Mouse (Mus musculus) megakaryocyte progenitor cell, adult 5-6 weeks (primary cell): ENCODE measurements at regions not wholly inside any gene's neighbourhood (a gene's known extent, or its start where the extent isn't known, plus 50 kb on each side); places are given as distances from the start of the nearest gene placed in this dataset.
A peak's percentile ranks its signal among the peaks of the same experiment; 100 is the strongest.
"Not testable (repeated sequence)": the region's sequence is repeated elsewhere in the genome, so short reads cannot be mapped to it uniquely, and the experiment has no call there.

Source experiments
- ATAC-seq: replicated peaks from 2 replicates; pipeline ENCODE4 v1.8.0; 2016; ENCODE audit warnings: mild to moderate bottlenecking, moderate TSS enrichment, inconsistent platforms; ENCODE audit not compliant: poor library complexity

- not testable (repeated sequence) for ATAC-seq
These were observed 1137.7 kb upstream of the Zfp386 start for GRCm38 (mm10) chr12:114909799-114910198.

- ATAC-seq: not testable (repeated sequence)
These were observed 1133.1 kb upstream of the Zfp386 start for GRCm38 (mm10) chr12:114914406-114914805.

- ATAC-seq: no peak
These were observed 1119.8 kb upstream of the Zfp386 start for GRCm38 (mm10) chr12:114927691-114928090.

GRCm38 (mm10) chr12:114932158-114932557 lies 1115.4 kb upstream of the Zfp386 start:
- ATAC-seq: peak; percentile 93

- ATAC-seq: peak; percentile 83
These were observed 1114.9 kb upstream of the Zfp386 start for GRCm38 (mm10) chr12:114932669-114933068.

- peak; percentile 56 for ATAC-seq
These were observed 1110.7 kb upstream of the Zfp386 start for GRCm38 (mm10) chr12:114936865-114937264.

- peak; percentile 48; the same call in 1 of the 2 replicates for ATAC-seq
These were observed 1107.9 kb upstream of the Zfp386 start for GRCm38 (mm10) chr12:114939576-114939975.

- peak; percentile 90 for ATAC-seq
These were observed 1085.4 kb upstream of the Zfp386 start for GRCm38 (mm10) chr12:114962105-114962504.

- ATAC-seq: not testable (repeated sequence)
These were observed 1083.3 kb upstream of the Zfp386 start for GRCm38 (mm10) chr12:114964251-114964650.

- ATAC-seq: peak; percentile 98
These were observed 1065.9 kb upstream of the Zfp386 start for GRCm38 (mm10) chr12:114981476-114982136.

GRCm38 (mm10) chr12:114990916-114991315 lies 1056.6 kb upstream of the Zfp386 start:
- peak; percentile 100 for ATAC-seq

GRCm38 (mm10) chr12:114996817-114997216 lies 1050.7 kb upstream of the Zfp386 start:
- ATAC-seq: peak; percentile 55

- no peak for ATAC-seq
These were observed 1044.4 kb upstream of the Zfp386 start for GRCm38 (mm10) chr12:115003118-115003517.

GRCm38 (mm10) chr12:115008434-115008833 lies 1039.1 kb upstream of the Zfp386 start:
- ATAC-seq: peak; percentile 75

GRCm38 (mm10) chr12:115012751-115013150 lies 1034.8 kb upstream of the Zfp386 start:
- ATAC-seq: no peak

- ATAC-seq: peak; percentile 95
These were observed 1023.8 kb upstream of the Zfp386 start for GRCm38 (mm10) chr12:115023742-115024141.

- peak; percentile 65 for ATAC-seq
These were observed 1012.9 kb upstream of the Zfp386 start for GRCm38 (mm10) chr12:115034438-115035129.

GRCm38 (mm10) chr12:115055080-115055479 lies 992.4 kb upstream of the Zfp386 start:
- ATAC-seq: peak; percentile 37

GRCm38 (mm10) chr12:115059954-115060353 lies 987.6 kb upstream of the Zfp386 start:
- ATAC-seq: peak; percentile 73

- no peak for ATAC-seq
These were observed 980.3 kb upstream of the Zfp386 start for GRCm38 (mm10) chr12:115067251-115067650.

- ATAC-seq: peak; percentile 50; the same call in 1 of the 2 replicates
These were observed 956.1 kb upstream of the Zfp386 start for GRCm38 (mm10) chr12:115091460-115091859.

GRCm38 (mm10) chr12:115109742-115110141 lies 937.8 kb upstream of the Zfp386 start:
- no peak for ATAC-seq
